Mouse (Mus musculus) MEL (cell line): ENCODE data around the gene Kidins220. TPM values are rescaled to one million over a fixed set of nuclear protein-coding genes. Genes with fewer than 3 reads are reported as not detected.

Experiments
- DNase-seq: peaks from one replicate; pipeline ENCODE4 v3.0.0; 2011; ENCODE audit warnings: low read depth, low spot score
- H3K27ac ChIP-seq: 2 replicates; pipeline ENCODE4 v1.5.1; 2012; ENCODE audit warnings: low read depth, mild to moderate bottlenecking, control low read depth, low read length, moderate library complexity; ENCODE audit not compliant: control insufficient read depth
- H3K27me3 ChIP-seq, 2 experiments: fragments of 150-350 bp in 1 of 2; sonication (generic) in 1 of 2; 2 replicates each; pipeline ENCODE4 v1.6.1; 2012; ENCODE audit warnings: low read length in 2 of 2, mild to moderate bottlenecking in 2 of 2, improper control_type of control experiment in 1 of 2, moderate library complexity in 1 of 2; ENCODE audit not compliant: insufficient read depth in 2 of 2, control insufficient read depth in 1 of 2
- H3K36me3 ChIP-seq, 2 experiments: 2 replicates each; pipeline ENCODE4 v1.6.1; 2012 to 2014; ENCODE audit warnings: low read length in 2 of 2, improper control_type of control experiment in 1 of 2, inconsistent platforms in 1 of 2, mild to moderate bottlenecking in 1 of 2; ENCODE audit not compliant: insufficient read depth in 2 of 2, control insufficient read depth in 1 of 2
- H3K4me1 ChIP-seq, 2 experiments: fragments of 150-350 bp in 1 of 2; sonication (generic) in 1 of 2; 2 replicates each; pipeline ENCODE4 v1.6.1; 2012; ENCODE audit warnings: low read length in 2 of 2, improper control_type of control experiment in 1 of 2, mild to moderate bottlenecking in 1 of 2; ENCODE audit not compliant: insufficient read depth in 2 of 2, control insufficient read depth in 1 of 2
- H3K4me3 ChIP-seq, 2 experiments: fragments of 150-350 bp in 1 of 2; sonication (generic) in 1 of 2; 2 replicates each; pipeline ENCODE4 v1.5.1; 2012; ENCODE audit warnings: low read depth in 2 of 2, low read length in 2 of 2, mild to moderate bottlenecking in 2 of 2, moderate library complexity in 2 of 2, control low read depth in 1 of 2, improper control_type of control experiment in 1 of 2; ENCODE audit not compliant: control insufficient read depth in 1 of 2, insufficient read depth in 1 of 2
- H3K79me2 ChIP-seq: 2 replicates; pipeline ENCODE4 v1.6.1; 2012; ENCODE audit warnings: mild to moderate bottlenecking, low read length, moderate library complexity; ENCODE audit not compliant: control insufficient read depth, poor library complexity, insufficient read depth
- H3K9ac ChIP-seq: 2 replicates; pipeline ENCODE4 v1.6.1; 2012; ENCODE audit warnings: low read depth, mild to moderate bottlenecking, control low read depth, low read length, moderate library complexity; ENCODE audit not compliant: control insufficient read depth, poor library complexity, severe bottlenecking
- H3K9me3 ChIP-seq: fragments of 150-350 bp; sonication (generic); replicated peaks from 2 replicates; pipeline ENCODE4 v1.6.1; 2012; ENCODE audit warnings: mild to moderate bottlenecking, low read length, improper control_type of control experiment, moderate library complexity; ENCODE audit not compliant: insufficient read depth
- BHLHE40 ChIP-seq: IDR thresholded peaks from 2 replicates; pipeline ENCODE4 v1.6.1; 2012; ENCODE audit warnings: low read depth, mild to moderate bottlenecking, inconsistent platforms, low read length, improper control_type of control experiment, borderline replicate concordance
- CHD1 ChIP-seq: IDR thresholded peaks from 2 replicates; pipeline ENCODE4 v1.6.1; 2012; ENCODE audit warnings: low read depth, mild to moderate bottlenecking, inconsistent platforms, low read length, improper control_type of control experiment
- CHD2 ChIP-seq: IDR thresholded peaks from 2 replicates; pipeline ENCODE4 v1.6.1; 2011; ENCODE audit warnings: low read length, improper control_type of control experiment
- CTCF ChIP-seq, 3 experiments: IDR thresholded peaks in 2 of 3; conservative IDR thresholded peaks in 1 of 3; 2 replicates each; pipeline ENCODE4 v1.5.1; 2011 to 2012; ENCODE audit warnings: low read length in 3 of 3, low read depth in 2 of 3, mild to moderate bottlenecking in 2 of 3, improper control_type of control experiment in 1 of 3, inconsistent platforms in 1 of 3, mixed read lengths in 1 of 3, moderate library complexity in 1 of 3; ENCODE audit not compliant: control insufficient read depth in 1 of 3, insufficient read depth in 1 of 3, poor library complexity in 1 of 3, severe bottlenecking in 1 of 3
- ELF1 ChIP-seq: IDR thresholded peaks from 2 replicates; pipeline ENCODE4 v1.6.1; 2014; ENCODE audit warnings: low read depth, mild to moderate bottlenecking, inconsistent platforms, low read length, improper control_type of control experiment, moderate library complexity
- EP300 ChIP-seq, 2 experiments: IDR thresholded peaks; 2 replicates each; pipeline ENCODE4 v1.6.1; 2011; ENCODE audit warnings: improper control_type of control experiment in 2 of 2, low read length in 2 of 2, low read depth in 1 of 2, mild to moderate bottlenecking in 1 of 2
- ETS1 ChIP-seq: IDR thresholded peaks from 2 replicates; pipeline ENCODE4 v1.6.1; 2012; ENCODE audit warnings: low read depth, mild to moderate bottlenecking, inconsistent platforms, low read length, improper control_type of control experiment, moderate library complexity
- GABPA ChIP-seq: IDR thresholded peaks from 2 replicates; pipeline ENCODE4 v1.6.1; 2012; ENCODE audit warnings: low read depth, mild to moderate bottlenecking, inconsistent platforms, low read length, improper control_type of control experiment, moderate library complexity
- GATA1 ChIP-seq: IDR thresholded peaks from 2 replicates; pipeline ENCODE4 v1.6.1; 2011; ENCODE audit warnings: low read depth, low read length, improper control_type of control experiment
- HCFC1 ChIP-seq: IDR thresholded peaks from 2 replicates; pipeline ENCODE4 v1.6.1; 2012; ENCODE audit warnings: low read depth, mild to moderate bottlenecking, inconsistent platforms, low read length, improper control_type of control experiment, moderate library complexity
- JUND ChIP-seq: IDR thresholded peaks from 2 replicates; pipeline ENCODE4 v1.6.1; 2011; ENCODE audit warnings: low read depth, mild to moderate bottlenecking, improper control_type of control experiment, low read length
- KAT2A ChIP-seq: conservative IDR thresholded peaks from 2 replicates; pipeline ENCODE4 v1.6.1; 2012; ENCODE audit warnings: low read depth, low read length, improper control_type of control experiment, inconsistent platforms
- MAFK ChIP-seq: IDR thresholded peaks from 2 replicates; pipeline ENCODE4 v1.6.1; 2011; ENCODE audit warnings: low read depth, mild to moderate bottlenecking, low read length, improper control_type of control experiment, borderline replicate concordance
- MAX ChIP-seq: IDR thresholded peaks from 2 replicates; pipeline ENCODE4 v1.6.1; 2011; ENCODE audit warnings: low read length, improper control_type of control experiment
- MEF2A ChIP-seq: IDR thresholded peaks from 2 replicates; pipeline ENCODE4 v1.6.1; 2014; ENCODE audit warnings: low read depth, mild to moderate bottlenecking, inconsistent platforms, low read length, improper control_type of control experiment; ENCODE audit not compliant: poor library complexity, insufficient replicate concordance, severe bottlenecking; ENCODE audit errors: extremely low read depth
- MXI1 ChIP-seq: IDR thresholded peaks from 2 replicates; pipeline ENCODE4 v1.6.1; 2011; ENCODE audit warnings: mild to moderate bottlenecking, low read depth, low read length, improper control_type of control experiment
- MYB ChIP-seq: IDR thresholded peaks from 2 replicates; pipeline ENCODE4 v1.6.1; 2011; ENCODE audit warnings: mild to moderate bottlenecking, low read depth, low read length, improper control_type of control experiment
- MYC ChIP-seq: IDR thresholded peaks from 2 replicates; pipeline ENCODE4 v1.6.1; 2011; ENCODE audit warnings: low read depth, mild to moderate bottlenecking, low read length, improper control_type of control experiment, moderate library complexity
- NELFE ChIP-seq: IDR thresholded peaks from 2 replicates; pipeline ENCODE4 v1.6.1; 2011; ENCODE audit warnings: low read depth, low read length, improper control_type of control experiment
- NRF1 ChIP-seq: IDR thresholded peaks from 2 replicates; pipeline ENCODE4 v1.6.1; 2014; ENCODE audit warnings: low read depth, mild to moderate bottlenecking, inconsistent platforms, low read length, improper control_type of control experiment, moderate library complexity; ENCODE audit not compliant: poor library complexity, insufficient read depth, severe bottlenecking
- POLR2A ChIP-seq, 2 experiments: IDR thresholded peaks; 2 replicates each; pipeline ENCODE4 v1.6.1; 2011 to 2012; ENCODE audit warnings: low read length in 2 of 2, mild to moderate bottlenecking in 2 of 2, control low read depth in 1 of 2, improper control_type of control experiment in 1 of 2, low read depth in 1 of 2, moderate library complexity in 1 of 2; ENCODE audit not compliant: control insufficient read depth in 1 of 2, insufficient read depth in 1 of 2, poor library complexity in 1 of 2
- POLR2AphosphoS2 ChIP-seq: IDR thresholded peaks from 2 replicates; pipeline ENCODE4 v1.6.1; 2011; ENCODE audit warnings: low read length, improper control_type of control experiment
- POLR2AphosphoS5 ChIP-seq: IDR thresholded peaks from 2 replicates; pipeline ENCODE4 v1.6.1; 2012; ENCODE audit warnings: low read depth, borderline replicate concordance, mild to moderate bottlenecking, inconsistent platforms, low read length, moderate library complexity, mixed read lengths
- RAD21 ChIP-seq: IDR thresholded peaks from 2 replicates; pipeline ENCODE4 v1.6.1; 2011; ENCODE audit warnings: mild to moderate bottlenecking, low read depth, low read length, improper control_type of control experiment
- RCOR1 ChIP-seq: IDR thresholded peaks from 2 replicates; pipeline ENCODE4 v1.6.1; 2012; ENCODE audit warnings: low read depth, mild to moderate bottlenecking, inconsistent platforms, low read length, improper control_type of control experiment
- SIN3A ChIP-seq: IDR thresholded peaks from 2 replicates; pipeline ENCODE4 v1.6.1; 2012; ENCODE audit warnings: low read length, improper control_type of control experiment, inconsistent platforms
- SMC3 ChIP-seq: IDR thresholded peaks from 2 replicates; pipeline ENCODE4 v1.6.1; 2011; ENCODE audit warnings: low read depth, low read length, improper control_type of control experiment
- TAL1 ChIP-seq: IDR thresholded peaks from 2 replicates; pipeline ENCODE4 v1.6.1; 2012; ENCODE audit warnings: mild to moderate bottlenecking, inconsistent platforms, low read length, moderate library complexity, mixed read lengths
- TCF12 ChIP-seq: IDR thresholded peaks from 2 replicates; pipeline ENCODE4 v1.6.1; 2014; ENCODE audit warnings: low read depth, mild to moderate bottlenecking, inconsistent platforms, low read length, improper control_type of control experiment, moderate library complexity
- UBTF ChIP-seq: IDR thresholded peaks from 2 replicates; pipeline ENCODE4 v1.6.1; 2012; ENCODE audit warnings: low read depth, mild to moderate bottlenecking, inconsistent platforms, low read length, improper control_type of control experiment, moderate library complexity, borderline replicate concordance; ENCODE audit not compliant: insufficient read depth
- ZC3H11A ChIP-seq: IDR thresholded peaks from 2 replicates; pipeline ENCODE4 v1.6.1; 2012; ENCODE audit warnings: low read depth, mild to moderate bottlenecking, inconsistent platforms, low read length, improper control_type of control experiment
- ZKSCAN1 ChIP-seq: IDR thresholded peaks from 2 replicates; pipeline ENCODE4 v1.6.1; 2012; ENCODE audit warnings: low read depth, mild to moderate bottlenecking, inconsistent platforms, low read length, improper control_type of control experiment, moderate library complexity
- ZMIZ1 ChIP-seq: IDR thresholded peaks from 2 replicates; pipeline ENCODE4 v1.6.1; 2012; ENCODE audit warnings: low read depth, mild to moderate bottlenecking, inconsistent platforms, low read length, improper control_type of control experiment, moderate library complexity
- ZNF384 ChIP-seq: IDR thresholded peaks from 2 replicates; pipeline ENCODE4 v1.6.1; 2012; ENCODE audit warnings: low read depth, mild to moderate bottlenecking, inconsistent platforms, low read length, improper control_type of control experiment
- polyA plus RNA-seq, 2 experiments: library from polyadenylated mRNA; stranded (reverse) in 1 of 2; unstranded in 1 of 2; fragments of >175 nt in 1 of 2; fragments of >200 nt in 1 of 2; gene quantifications; 2 replicates each; pipeline versions ENCODE4 v1.2.1 to v1.2.4; 2012; ENCODE audit warnings: low replicate concordance in 2 of 2, low read depth in 1 of 2; ENCODE audit not compliant: insufficient read length in 2 of 2, insufficient read depth in 1 of 2, missing spikeins in 1 of 2
- total RNA-seq: library from RNA; depleted of rRNA; stranded (reverse); fragments of 300-350 nt; gene quantifications from 2 replicates; pipeline ENCODE4 v1.2.3, GENCODE M21; 2012

Gene Kidins220
- total and polyA plus RNA-seq, 3 experiments: 26.2 to 124 (median 29.2) TPM

GRCm38 (mm10) chr12:24975115-24975733 is 499 bp downstream of the Kidins220 start:
- no peaks in the 10 kb centered on the region for H3K9me3 ChIP-seq

GRCm38 (mm10) chr12:24985226-24985625 is 10.5 kb downstream of the Kidins220 start:
- Histone ChIP-seq H3K4me3 (no peak overlapping the region), H3K4me1 (no peaks in the 10 kb centered on the region), H3K27me3 (no peaks in the 10 kb centered on the region), H3K9ac (no peak overlapping the region), H3K27ac (no peak overlapping the region), H3K9me3 (no peaks in the 10 kb centered on the region), H3K36me3 (peaks cover 0 to 25% of the 10 kb centered on the region in 2 experiments; a peak in 2 of 4 replicates), H3K79me2 (peaks cover 2% of the 10 kb centered on the region; the same call in 1 of the 2 replicates)
- TF ChIP-seq MXI1 (0 out of 2 replicates have a peak, but pooled peaks have one; percentile 27), CTCF (IDR thresholded peaks at IDR 0.05 in 2 of 3, conservative IDR thresholded peaks at IDR 0.05 in 1 of 3; ENCODE audit: control insufficient read depth in 1 of 3, insufficient read depth in 1 of 3, low read depth in 2 of 3, low read length in 3 of 3, poor library complexity in 1 of 3, severe bottlenecking in 1 of 3) (no peak)
- TF ChIP-seq, all 39 proteins: peak for 1
- peak; percentile 13 for DNase-seq

More at GRCm38 (mm10) chr12:24975115-24975733, 499 bp downstream of the Kidins220 start:
- DNase-seq: peak; percentile 86
- peak overlapping the region; percentile 64 to 92 for H3K4me3 ChIP-seq
- H3K9ac ChIP-seq: peak overlapping the region; percentile 75
- peak overlapping the region; percentile 68 for H3K27ac ChIP-seq
- H3K27me3 ChIP-seq: no peaks in the 10 kb centered on the region
- TF ChIP-seq MYB: no peak
- TF ChIP-seq GABPA: no peak
- TF ChIP-seq TAL1: no peak
- TF ChIP-seq POLR2AphosphoS5: no peak
- peak; percentile 17; the same call in 1 of the 2 replicates for TF ChIP-seq SIN3A
- TF ChIP-seq POLR2AphosphoS2: no peak
- no peak for TF ChIP-seq MXI1
- no peak for TF ChIP-seq NELFE
- no peak for TF ChIP-seq ETS1
- TF ChIP-seq EP300 (IDR thresholded peaks at IDR 0.05; ENCODE audit: low read depth in 1 of 2, low read length in 2 of 2): no peak
- TF ChIP-seq SMC3: peak; percentile 32
- peak; percentile 39; the same call in 1 of the 2 replicates for TF ChIP-seq ZNF384
- TF ChIP-seq MEF2A: no peak
- no peak for TF ChIP-seq CHD1
- no peak for TF ChIP-seq MYC
- peak; percentile 52 for TF ChIP-seq RAD21
- TF ChIP-seq MAX: no peak
- TF ChIP-seq ELF1: no peak
- no peak for TF ChIP-seq POLR2A (IDR thresholded peaks at IDR 0.05; ENCODE audit: control insufficient read depth in 1 of 2, insufficient read depth in 1 of 2, low read depth in 1 of 2, low read length in 2 of 2, poor library complexity in 1 of 2)
- no peak for TF ChIP-seq GATA1
- TF ChIP-seq TCF12: no peak
- TF ChIP-seq HCFC1: peak; percentile 18; the same call in 1 of the 2 replicates
- no peak for TF ChIP-seq NRF1
- no peak for TF ChIP-seq ZMIZ1
- no peak for TF ChIP-seq JUND
- no peak for TF ChIP-seq ZKSCAN1
- no peak for TF ChIP-seq RCOR1
- no peak for TF ChIP-seq BHLHE40
- peak in 2 of 3 experiments; percentile 52 to 60; a peak in 4 of 6 replicates for TF ChIP-seq CTCF (IDR thresholded peaks at IDR 0.05 in 2 of 3, conservative IDR thresholded peaks at IDR 0.05 in 1 of 3; ENCODE audit: control insufficient read depth in 1 of 3, insufficient read depth in 1 of 3, low read depth in 2 of 3, low read length in 3 of 3, poor library complexity in 1 of 3, severe bottlenecking in 1 of 3)
- TF ChIP-seq MAFK: no peak
- no peak for TF ChIP-seq UBTF
- TF ChIP-seq ZC3H11A: 0 out of 2 replicates have a peak, but pooled peaks have one; percentile 14
- peak; percentile 47; the same call in 1 of the 2 replicates for TF ChIP-seq CHD2
- TF ChIP-seq KAT2A: no peak
- H3K36me3 ChIP-seq: peaks cover 1 to 21% of the 10 kb centered on the region in 2 experiments; a peak in 3 of 4 replicates
- H3K4me1 ChIP-seq: peaks cover 5 to 19% of the 10 kb centered on the region in 2 experiments; a peak in 3 of 4 replicates
- peaks cover 25% of the 10 kb centered on the region for H3K79me2 ChIP-seq
